Mouse (Mus musculus): ENCODE measurements around the gene 3425401B19Rik. TPM values are rescaled to one million over a fixed set of nuclear protein-coding genes. Genes with fewer than 3 reads are reported as not detected.

Gene 3425401B19Rik
- total and polyA plus RNA-seq, 3 experiments: not detected

- Histone ChIP-seq H3K36me3 (ENCODE audit: control insufficient read depth in 1 of 2, insufficient read depth in 2 of 2, low read length in 2 of 2) (no peaks in the 10 kb centered on the region), H3K9me3 (replicated peaks; ENCODE audit: insufficient read depth, low read length) (no peaks in the 10 kb centered on the region), H3K4me3 (ENCODE audit: control insufficient read depth in 1 of 2, insufficient read depth in 1 of 2, low read depth in 2 of 2, low read length in 2 of 2) (no peak overlapping the region), H3K9ac (ENCODE audit: control insufficient read depth, low read depth, low read length, poor library complexity, severe bottlenecking) (no peak overlapping the region), H3K79me2 (ENCODE audit: control insufficient read depth, insufficient read depth, low read length, poor library complexity) (no peaks in the 10 kb centered on the region), H3K27ac (ENCODE audit: control insufficient read depth, low read depth, low read length) (no peak overlapping the region), H3K4me1 (ENCODE audit: control insufficient read depth in 1 of 2, insufficient read depth in 2 of 2, low read length in 2 of 2) (no peaks in the 10 kb centered on the region), H3K27me3 (ENCODE audit: control insufficient read depth in 1 of 2, insufficient read depth in 2 of 2, low read length in 2 of 2) (peaks cover 0 to 1% of the 10 kb centered on the region in 2 experiments; a peak in 2 of 4 replicates)
- DNase-seq (ENCODE audit: low read depth, low spot score): no peak
- TF ChIP-seq GABPA (IDR thresholded peaks at IDR 0.05; ENCODE audit: low read depth, low read length) (no peak), MAZ (IDR thresholded peaks at IDR 0.05; ENCODE audit: low read depth, low read length) (no peak), CTCF (IDR thresholded peaks at IDR 0.05 in 2 of 3, conservative IDR thresholded peaks at IDR 0.05 in 1 of 3; ENCODE audit: control insufficient read depth in 1 of 3, insufficient read depth in 1 of 3, low read depth in 2 of 3, low read length in 3 of 3, poor library complexity in 1 of 3, severe bottlenecking in 1 of 3) (no peak), USF1 (IDR thresholded peaks at IDR 0.05; ENCODE audit: low read depth, low read length) (no peak), TAL1 (IDR thresholded peaks at IDR 0.05; ENCODE audit: low read length) (no peak), ETS1 (IDR thresholded peaks at IDR 0.05; ENCODE audit: low read depth, low read length) (no peak), UBTF (IDR thresholded peaks at IDR 0.05; ENCODE audit: borderline replicate concordance, insufficient read depth, low read depth, low read length) (no peak), MAX (IDR thresholded peaks at IDR 0.05; ENCODE audit: low read length) (no peak), GATA1 (IDR thresholded peaks at IDR 0.05; ENCODE audit: low read depth, low read length) (no peak)
Measured at GRCm38 (mm10) chr14:32638485-32638884, 46.6 kb downstream of the 3425401B19Rik start.

DNA sequence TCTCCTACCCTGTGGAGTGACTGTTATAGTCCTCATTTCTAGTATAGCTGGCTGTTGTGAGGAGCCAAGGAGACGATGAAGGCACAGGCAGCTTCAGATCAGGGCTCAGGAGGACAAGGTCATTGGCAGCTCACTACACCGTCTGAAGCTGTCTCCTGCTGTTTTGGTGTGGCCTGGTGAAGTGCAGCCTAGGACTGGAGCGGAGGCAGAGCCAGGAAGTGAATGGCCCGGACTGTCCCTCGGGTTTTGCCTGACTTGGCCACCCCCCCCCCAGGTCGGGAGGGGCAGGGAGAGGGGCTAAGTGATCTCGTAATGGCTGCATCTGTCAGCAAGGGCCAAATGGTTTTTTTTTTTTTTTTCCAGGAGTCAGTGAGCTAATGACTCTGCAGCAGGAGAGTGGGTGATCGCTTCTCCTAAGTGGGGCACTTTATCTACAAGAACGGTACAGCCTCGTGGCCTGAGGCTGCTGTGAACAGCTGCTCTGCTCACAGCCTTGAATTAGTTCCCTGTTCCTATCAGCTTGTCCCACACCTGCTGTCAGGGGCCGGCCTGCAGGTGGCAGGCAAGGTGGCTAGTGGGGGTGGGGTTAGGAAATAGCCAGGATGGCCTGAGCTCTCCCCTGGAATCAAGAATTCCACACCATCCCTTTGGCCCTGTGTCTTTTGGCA lies 50.9 kb downstream of the 3425401B19Rik start:
- Histone ChIP-seq H3K4me1 (ENCODE audit: control insufficient read depth in 1 of 2, insufficient read depth in 2 of 2, low read length in 2 of 2) (no peaks in the 10 kb centered on the region), H3K9me3 (replicated peaks; ENCODE audit: insufficient read depth, low read length) (no peaks in the 10 kb centered on the region), H3K36me3 (ENCODE audit: control insufficient read depth in 1 of 2, insufficient read depth in 2 of 2, low read length in 2 of 2) (no peaks in the 10 kb centered on the region), H3K79me2 (ENCODE audit: control insufficient read depth, insufficient read depth, low read length, poor library complexity) (no peaks in the 10 kb centered on the region), H3K27me3 (ENCODE audit: control insufficient read depth in 1 of 2, insufficient read depth in 2 of 2, low read length in 2 of 2) (peaks cover 0 to 1% of the 10 kb centered on the region in 2 experiments; a peak in 2 of 4 replicates), H3K9ac (ENCODE audit: control insufficient read depth, low read depth, low read length, poor library complexity, severe bottlenecking) (no peak overlapping the region), H3K27ac (ENCODE audit: control insufficient read depth, low read depth, low read length) (no peak overlapping the region), H3K4me3 (ENCODE audit: control insufficient read depth in 1 of 2, insufficient read depth in 1 of 2, low read depth in 2 of 2, low read length in 2 of 2) (no peak overlapping the region)
- TF ChIP-seq TBP (IDR thresholded peaks at IDR 0.05; ENCODE audit: low read depth, low read length) (no peak), ZNF384 (IDR thresholded peaks at IDR 0.05; ENCODE audit: low read depth, low read length) (no peak)
- no peak for DNase-seq (ENCODE audit: low read depth, low spot score)

DNA sequence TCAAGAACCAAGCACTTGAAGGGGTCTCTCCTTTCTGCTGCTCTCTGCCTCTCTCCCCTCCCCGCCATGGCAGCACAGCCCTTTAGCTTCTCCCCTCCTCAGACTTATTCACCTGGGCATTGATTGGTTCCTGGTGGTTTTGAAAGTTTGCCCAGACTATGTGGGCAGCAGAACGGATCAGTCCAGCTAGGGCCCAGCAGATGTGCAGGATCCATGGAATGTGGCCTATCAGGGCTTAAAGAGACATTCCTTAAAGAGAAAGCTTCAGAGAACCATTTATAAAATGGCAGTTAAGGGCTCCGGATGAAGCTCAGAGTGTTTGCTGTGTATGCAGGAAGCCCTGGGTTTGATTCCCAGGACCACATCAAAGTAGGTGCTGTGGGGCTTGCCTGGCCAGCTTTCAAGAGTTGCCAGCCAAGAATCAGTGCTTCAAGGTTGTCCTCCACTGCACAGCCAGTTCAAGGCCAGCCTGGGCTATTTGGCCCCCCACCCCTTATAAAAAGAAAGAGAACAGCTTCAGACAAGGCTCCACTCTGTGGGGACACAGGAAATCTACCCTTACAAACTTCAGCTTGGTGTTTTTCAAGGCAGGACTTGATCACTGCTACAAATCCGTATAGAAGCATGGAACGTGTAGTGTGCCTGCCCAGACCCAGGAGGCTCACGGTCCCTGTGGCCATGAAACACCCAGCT lies 52.0 kb downstream of the 3425401B19Rik start:
- no peaks in the 10 kb centered on the region for H3K79me2 ChIP-seq (ENCODE audit: control insufficient read depth, insufficient read depth, low read length, poor library complexity)
- H3K4me3 ChIP-seq (ENCODE audit: control insufficient read depth in 1 of 2, insufficient read depth in 1 of 2, low read depth in 2 of 2, low read length in 2 of 2): no peak overlapping the region
- no peaks in the 10 kb centered on the region for H3K4me1 ChIP-seq (ENCODE audit: control insufficient read depth in 1 of 2, insufficient read depth in 2 of 2, low read length in 2 of 2)
- H3K9me3 ChIP-seq (replicated peaks; ENCODE audit: insufficient read depth, low read length): no peaks in the 10 kb centered on the region
- peaks cover 0 to 1% of the 10 kb centered on the region in 2 experiments; a peak in 1 of 4 replicates for H3K27me3 ChIP-seq (ENCODE audit: control insufficient read depth in 1 of 2, insufficient read depth in 2 of 2, low read length in 2 of 2)
- H3K36me3 ChIP-seq (ENCODE audit: control insufficient read depth in 1 of 2, insufficient read depth in 2 of 2, low read length in 2 of 2): no peaks in the 10 kb centered on the region
- no peak for DNase-seq (ENCODE audit: low read depth, low spot score)
- no peak overlapping the region for H3K9ac ChIP-seq (ENCODE audit: control insufficient read depth, low read depth, low read length, poor library complexity, severe bottlenecking)
- H3K27ac ChIP-seq (ENCODE audit: control insufficient read depth, low read depth, low read length): no peak overlapping the region
- TF ChIP-seq EP300 (IDR thresholded peaks at IDR 0.05; ENCODE audit: low read depth in 1 of 2, low read length in 2 of 2) (no peak), MYB (IDR thresholded peaks at IDR 0.05; ENCODE audit: low read depth, low read length) (no peak), RCOR1 (IDR thresholded peaks at IDR 0.05; ENCODE audit: low read depth, low read length) (no peak), BHLHE40 (IDR thresholded peaks at IDR 0.05; ENCODE audit: borderline replicate concordance, low read depth, low read length) (no peak), ZKSCAN1 (IDR thresholded peaks at IDR 0.05; ENCODE audit: low read depth, low read length) (no peak), NRF1 (IDR thresholded peaks at IDR 0.05; ENCODE audit: insufficient read depth, low read depth, low read length, poor library complexity, severe bottlenecking) (no peak), SMC3 (IDR thresholded peaks at IDR 0.05; ENCODE audit: low read depth, low read length) (no peak), TCF12 (IDR thresholded peaks at IDR 0.05; ENCODE audit: low read depth, low read length) (no peak), MXI1 (IDR thresholded peaks at IDR 0.05; ENCODE audit: low read depth, low read length) (no peak), ELF1 (IDR thresholded peaks at IDR 0.05; ENCODE audit: low read depth, low read length) (no peak), TBP (IDR thresholded peaks at IDR 0.05; ENCODE audit: low read depth, low read length) (no peak), KAT2A (conservative IDR thresholded peaks at IDR 0.05; ENCODE audit: low read depth, low read length) (no peak), CHD2 (IDR thresholded peaks at IDR 0.05; ENCODE audit: low read length) (no peak), MAX (IDR thresholded peaks at IDR 0.05; ENCODE audit: low read length) (no peak), E2F4 (IDR thresholded peaks at IDR 0.05; ENCODE audit: borderline replicate concordance, low read depth, low read length) (no peak), CTCF (IDR thresholded peaks at IDR 0.05 in 2 of 3, conservative IDR thresholded peaks at IDR 0.05 in 1 of 3; ENCODE audit: control insufficient read depth in 1 of 3, insufficient read depth in 1 of 3, low read depth in 2 of 3, low read length in 3 of 3, poor library complexity in 1 of 3, severe bottlenecking in 1 of 3) (no peak)

All from MEL (cell line).